Mouse (Mus musculus): ENCODE data around the gene Hhat. TPM values are rescaled to one million over a fixed set of nuclear protein-coding genes. Genes with fewer than 3 reads are reported as not detected.

Hhat gene
- total RNA-seq, 2 experiments from 2014 or later, result 2.1 to 2.4 TPM

GRCm38 (mm10) chr1:192585289-192585688, 185.7 kb downstream of the Hhat start:
- intact Hi-C loops (cut with DNase I), result no loop called here

GRCm38 (mm10) chr1:192582921-192583320, 188.1 kb downstream of the Hhat start:
- no peak for DNase-seq
- intact Hi-C loops (cut with DNase I), result no loop called here

More at GRCm38 (mm10) chr1:192585289-192585688, 185.7 kb downstream of the Hhat start:
- DNase-seq, result no peak

DNA sequence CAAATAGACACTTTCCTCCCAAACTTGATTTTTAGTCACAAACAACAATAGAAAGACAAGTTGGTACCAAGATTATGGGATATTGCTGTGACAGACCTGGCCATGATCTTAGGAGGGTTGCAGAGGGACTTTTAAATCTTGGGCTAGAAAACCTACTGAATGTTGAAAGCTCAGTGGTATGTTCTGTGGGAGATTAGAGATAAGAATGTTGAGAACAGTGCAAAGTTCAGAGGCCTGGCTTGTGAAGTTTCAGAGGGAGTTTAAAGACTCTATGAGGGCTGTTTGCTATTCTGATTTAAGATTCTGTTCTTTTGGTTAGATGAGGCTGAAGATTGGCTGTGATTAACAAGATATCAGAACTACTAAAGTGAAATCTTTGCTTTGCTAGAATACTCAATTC, 206.3 kb downstream of the Hhat start:
- DNase-seq, result no peak
- intact Hi-C loops (cut with DNase I), result no loop called here

- intact Hi-C loops (cut with DNase I), result no loop called here
- no peak for DNase-seq
These were observed 211.7 kb downstream of the Hhat start for GRCm38 (mm10) chr1:192559341-192559740.

- DNase-seq, result no peak
- intact Hi-C loops (cut with DNase I), result no loop called here
These were observed 212.9 kb downstream of the Hhat start for GRCm38 (mm10) chr1:192557978-192558594.

DNA sequence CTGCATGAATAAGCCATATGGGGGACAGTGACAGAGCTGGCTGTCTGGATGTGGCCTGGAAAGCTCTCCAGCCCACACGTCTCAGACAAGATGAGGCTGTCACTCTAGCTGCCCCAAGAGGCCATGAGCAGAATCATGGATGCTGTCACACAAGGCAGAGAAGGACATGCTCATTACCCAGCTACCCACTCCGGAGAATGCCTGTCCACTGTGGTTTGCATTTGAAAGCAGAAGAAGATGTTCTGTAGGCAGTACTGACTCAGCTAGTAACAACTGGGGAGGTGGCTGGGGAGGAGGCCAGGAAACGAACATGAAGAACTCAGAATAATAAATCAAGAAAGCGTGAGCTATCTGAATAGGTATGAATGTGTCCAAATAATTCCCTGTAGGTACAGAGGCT, 215.5 kb downstream of the Hhat start:
- intact Hi-C loops (cut with DNase I), result no loop called here
- DNase-seq, result no peak

DNA sequence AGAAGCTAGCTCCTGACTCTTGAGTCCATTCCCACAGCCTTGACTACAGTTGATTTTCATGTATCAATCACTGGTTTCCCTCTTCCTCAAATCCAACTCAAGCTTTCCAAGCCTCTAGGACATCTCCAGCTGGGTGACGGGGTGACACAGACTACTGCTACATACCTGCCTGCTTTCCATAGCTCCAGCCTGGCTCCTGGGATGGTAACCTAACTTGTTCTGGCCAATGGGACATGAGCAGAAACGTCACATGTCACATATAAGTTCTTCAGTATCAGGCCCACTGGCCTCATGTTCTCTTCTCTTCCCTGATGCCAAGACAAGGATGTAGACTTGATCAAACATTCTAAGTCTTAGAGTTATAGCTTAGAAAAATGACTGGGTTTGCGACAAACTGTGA, 220.5 kb downstream of the Hhat start:
- intact Hi-C loops (cut with DNase I), result no loop called here
- DNase-seq, result no peak

GRCm38 (mm10) chr1:192546843-192547242, 224.2 kb downstream of the Hhat start:
- intact Hi-C loops (cut with DNase I), result loop anchor here (2.0 kb wide), 1 partner anchor 356 kb away; the partner anchor contains the start of gene Kcnh1

GRCm38 (mm10) chr1:192544901-192545300, 226.1 kb downstream of the Hhat start:
- DNase-seq, result no peak
- intact Hi-C loops (cut with DNase I), result no loop called here

More at GRCm38 (mm10) chr1:192546843-192547242, 224.2 kb downstream of the Hhat start:
- DNase-seq, result no peak

DNA sequence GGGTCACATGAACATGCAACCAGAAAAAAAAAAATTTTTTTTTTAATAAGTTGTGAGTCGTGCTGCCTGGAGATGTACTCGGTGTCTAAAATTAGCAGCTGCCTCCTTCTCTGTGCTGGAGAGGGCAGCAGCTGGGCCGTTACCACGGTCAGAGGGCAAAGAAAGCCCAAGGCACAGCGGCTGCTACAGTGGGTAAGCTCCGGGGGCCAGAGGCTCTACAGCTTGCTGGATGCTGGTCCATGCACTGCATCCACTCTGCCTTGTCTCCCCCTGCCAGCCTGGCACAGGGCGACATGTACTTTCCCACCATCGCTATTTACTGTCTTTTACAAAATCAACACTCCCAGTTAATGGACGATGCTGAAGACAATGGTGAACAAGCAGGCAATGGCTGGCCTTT, 226.9 kb downstream of the Hhat start:
- intact Hi-C loops (cut with DNase I), result no loop called here
- no peak for DNase-seq

DNA sequence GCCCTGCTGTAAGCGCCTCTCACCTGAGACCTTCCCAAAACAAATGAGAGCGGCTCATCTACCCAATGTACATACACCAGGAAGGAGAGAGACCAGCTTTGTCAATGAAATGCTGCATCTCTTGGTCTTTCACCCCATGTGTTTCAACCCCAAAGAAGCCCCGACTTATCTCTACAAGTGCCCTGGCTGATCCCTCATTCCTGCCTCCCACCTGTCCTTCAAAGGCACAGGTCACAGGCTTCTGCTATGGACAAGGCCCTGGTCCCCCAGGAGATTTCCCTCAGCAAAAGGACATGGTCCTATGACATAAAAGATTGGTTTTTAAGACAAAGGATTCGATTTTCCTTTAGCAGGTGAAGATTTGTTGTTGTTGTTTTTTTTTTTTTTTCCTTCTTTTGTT, 227.3 kb downstream of the Hhat start:
- intact Hi-C loops (cut with DNase I), result no loop called here
- no peak for DNase-seq

DNA sequence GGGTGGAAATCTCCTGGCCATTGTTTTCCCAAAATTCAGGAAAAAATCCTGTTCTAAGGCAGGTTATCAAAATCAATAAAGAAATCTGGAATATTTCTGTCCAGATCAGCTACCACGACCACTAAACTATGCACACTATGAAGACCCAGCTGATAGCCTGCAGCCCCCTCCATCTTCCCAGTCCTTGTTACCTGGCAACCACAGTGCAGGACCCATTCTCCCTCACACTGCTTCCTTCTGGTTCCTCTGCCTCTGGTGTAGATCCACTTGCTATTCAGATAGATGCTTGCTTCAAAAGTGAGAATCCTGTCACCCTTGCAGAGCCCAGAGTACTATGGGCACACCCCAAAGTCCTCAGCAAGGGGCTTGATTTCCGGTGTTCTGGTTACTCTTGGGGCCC, 228.9 kb downstream of the Hhat start:
- intact Hi-C loops (cut with DNase I), result no loop called here
- DNase-seq, result no peak

GRCm38 (mm10) chr1:192537169-192537568, 233.9 kb downstream of the Hhat start:
- intact Hi-C loops (cut with DNase I), result no loop called here
- DNase-seq, result no peak

DNA sequence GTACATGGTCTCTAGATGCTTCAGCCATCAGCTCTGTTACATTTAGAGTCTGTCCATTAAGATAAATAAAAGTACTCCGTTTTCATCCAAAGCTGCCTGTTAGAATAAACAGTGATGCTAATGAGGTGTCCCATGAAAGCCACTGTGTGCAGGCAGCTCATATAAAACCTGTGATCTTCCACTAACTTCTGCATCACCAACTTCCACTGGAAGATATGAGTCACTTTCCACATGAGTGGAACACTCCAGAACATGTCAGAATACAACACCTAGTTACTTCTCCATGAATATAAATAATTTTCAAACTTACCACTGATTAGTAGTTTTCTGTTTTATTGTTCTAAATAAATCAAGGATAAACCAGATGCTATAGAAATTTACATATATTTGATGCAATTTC, 234.6 kb downstream of the Hhat start:
- DNase-seq, result no peak
- intact Hi-C loops (cut with DNase I), result no loop called here

DNA sequence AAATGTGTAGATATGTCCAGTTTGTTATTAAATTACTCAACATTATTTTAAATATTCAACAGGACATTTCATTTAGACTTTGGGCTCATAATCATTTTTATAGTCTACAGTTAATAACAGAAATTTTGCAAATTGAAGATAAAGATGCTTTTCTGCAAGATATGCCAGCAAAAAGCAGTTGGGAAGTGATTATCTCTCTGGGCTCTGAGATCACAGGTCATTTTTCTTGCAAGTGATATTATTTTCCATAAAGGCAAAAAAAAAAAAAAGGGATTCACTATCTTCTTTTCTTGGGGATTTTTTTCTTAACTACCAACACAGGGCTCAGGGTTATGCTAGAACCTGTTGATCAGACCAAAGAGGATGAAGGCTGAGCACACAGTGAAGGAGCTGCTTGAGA, 238.0 kb downstream of the Hhat start:
- no peak for DNase-seq
- intact Hi-C loops (cut with DNase I), result no loop called here

GRCm38 (mm10) chr1:192532212-192532611, 238.8 kb downstream of the Hhat start:
- DNase-seq, result no peak

DNA sequence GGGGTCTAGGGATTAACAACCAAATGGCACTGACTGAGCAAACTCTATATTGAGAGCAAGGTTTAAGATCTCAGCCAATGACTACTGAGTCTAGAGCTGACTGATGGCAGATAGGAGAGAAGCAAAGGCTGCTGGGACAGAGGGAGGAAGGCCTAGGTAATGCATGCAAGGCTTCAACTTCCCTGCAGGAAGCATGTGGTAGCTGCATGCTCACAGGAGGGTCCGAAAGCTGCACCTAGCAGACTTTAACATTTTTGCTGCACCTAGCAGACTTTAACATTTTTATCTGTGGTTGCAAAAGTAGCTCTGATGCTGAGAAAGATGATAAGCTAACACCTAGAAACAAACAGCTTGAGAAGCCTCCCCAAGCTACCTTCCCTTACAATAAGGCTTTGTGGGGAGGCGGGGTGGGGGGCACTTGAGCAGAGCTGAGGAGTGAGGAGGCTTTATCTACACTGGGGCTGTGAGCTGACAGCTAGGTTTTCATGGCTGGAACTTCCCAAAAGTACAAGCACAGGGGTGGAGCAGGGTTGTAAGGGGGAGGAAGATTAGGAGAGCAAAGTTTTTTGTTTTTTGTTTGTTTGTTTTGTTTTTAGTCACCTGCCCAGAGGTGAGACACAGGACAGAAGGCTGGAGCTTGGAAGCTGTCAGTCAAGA, 239.4 kb downstream of the Hhat start:
- intact Hi-C loops (cut with DNase I), result no loop called here

More at GRCm38 (mm10) chr1:192532212-192532611, 238.8 kb downstream of the Hhat start:
- intact Hi-C loops (cut with DNase I), result no loop called here

GRCm38 (mm10) chr1:192525711-192526350, 245.2 kb downstream of the Hhat start:
- no peak for DNase-seq
- intact Hi-C loops (cut with DNase I), result no loop called here

More for the DNA sequence above, 239.4 kb downstream of the Hhat start:
- no peak for DNase-seq

- intact Hi-C loops (cut with DNase I), result no loop called here
- no peak for DNase-seq
These were observed 248.4 kb downstream of the Hhat start for GRCm38 (mm10) chr1:192522376-192523178.

- peak; percentile 9 to 13 for DNase-seq
- intact Hi-C loops (cut with DNase I), result no loop called here
These were observed 250.1 kb downstream of the Hhat start for GRCm38 (mm10) chr1:192520836-192521435.

GRCm38 (mm10) chr1:192519713-192520112, 251.3 kb downstream of the Hhat start:
- intact Hi-C loops (cut with DNase I), result no loop called here
- no peak for DNase-seq

All from heart, postnatal 36 days (tissue).